Mouse (Mus musculus) right cerebral cortex, postnatal 36 days (tissue): ENCODE measurements around the gene Plxnd1.

Source experiments
- DNase-seq, 2 experiments: peaks; one replicate each; pipeline ENCODE4 v3.0.0; 2022; ENCODE audit warnings: low spot score in 2 of 2, mixed read lengths in 1 of 2

Plxnd1 gene

GRCm38 (mm10) chr6:115919876-115920275 is 74.9 kb downstream of the Plxnd1 start:
- DNase-seq = no peak

- DNase-seq = no peak
Measured at GRCm38 (mm10) chr6:115918615-115919014, 76.2 kb downstream of the Plxnd1 start.

GRCm38 (mm10) chr6:115916611-115917010 is 78.2 kb downstream of the Plxnd1 start:
- no peak for DNase-seq

- peak; percentile 61 to 83 for DNase-seq
Measured at GRCm38 (mm10) chr6:115915601-115916445, 79.0 kb downstream of the Plxnd1 start.

GRCm38 (mm10) chr6:115914511-115915202 is 80.1 kb downstream of the Plxnd1 start:
- DNase-seq = peak; percentile 58 to 78

- peak in 1 of 2 experiments; percentile 50 for DNase-seq
Measured at GRCm38 (mm10) chr6:115913482-115913881, 81.3 kb downstream of the Plxnd1 start.

- no peak for DNase-seq
Measured at GRCm38 (mm10) chr6:115911763-115912162, 83.0 kb downstream of the Plxnd1 start.

- no peak for DNase-seq
Measured at GRCm38 (mm10) chr6:115909940-115910339, 84.9 kb downstream of the Plxnd1 start.

- no peak for DNase-seq
Measured at GRCm38 (mm10) chr6:115909052-115909451, 85.8 kb downstream of the Plxnd1 start.

- no peak for DNase-seq
Measured at GRCm38 (mm10) chr6:115908421-115908982, 86.3 kb downstream of the Plxnd1 start.

GRCm38 (mm10) chr6:115906871-115907270 is 87.9 kb downstream of the Plxnd1 start:
- DNase-seq = no peak

- DNase-seq = no peak
Measured at GRCm38 (mm10) chr6:115906455-115906854, 88.3 kb downstream of the Plxnd1 start.

GRCm38 (mm10) chr6:115905568-115905967 is 89.2 kb downstream of the Plxnd1 start:
- DNase-seq = no peak
